Mouse (Mus musculus) liver, embryonic 14.5 days (tissue): ENCODE data around the gene Cckbr. TPM values are rescaled to one million over a fixed set of nuclear protein-coding genes. Genes with fewer than 3 reads are reported as not detected.

Experiments
- ATAC-seq: fragments of 200-750 bp; cut with Nextera tagmentation; 2 replicates; pipeline ENCODE4 v1.8.0; 2017; ENCODE audit warnings: moderate number of reproducible peaks, mild to moderate bottlenecking, moderate library complexity; ENCODE audit not compliant: insufficient read depth
- DNase-seq, 3 experiments: peaks; one replicate each; pipeline ENCODE4 v3.0.0-alpha.2; 2012 to 2013; ENCODE audit warnings: low read depth in 3 of 3, low spot score in 3 of 3
- H3K27ac ChIP-seq: fragments of 300-500 bp; sonication (generic); 2 replicates; pipeline ENCODE4 v1.5.1; 2014; ENCODE audit warnings: moderate library complexity, mild to moderate bottlenecking, control low read depth, inconsistent platforms
- H3K27me3 ChIP-seq: fragments of 300-500 bp; sonication (generic); 2 replicates; pipeline ENCODE4 v1.6.1; 2014; ENCODE audit warnings: mild to moderate bottlenecking, low read length, moderate library complexity; ENCODE audit not compliant: control insufficient read depth, insufficient read depth
- H3K36me3 ChIP-seq: fragments of 300-500 bp; sonication (generic); replicated peaks from 2 replicates; pipeline ENCODE4 v1.6.1; 2014; ENCODE audit warnings: low read depth; ENCODE audit not compliant: control insufficient read depth, insufficient read depth
- H3K4me1 ChIP-seq, 2 experiments: fragments of 200-500 bp in 1 of 2; fragments of 300-500 bp in 1 of 2; sonication (generic) in 1 of 2; replicated peaks; 2 replicates each; pipeline ENCODE4 v1.6.1; 2012 to 2014; ENCODE audit warnings: antibody characterized with exemption in 1 of 2, inconsistent platforms in 1 of 2, low read length in 1 of 2; ENCODE audit not compliant: control insufficient read depth in 2 of 2, insufficient read depth in 2 of 2
- H3K4me2 ChIP-seq: fragments of 300-500 bp; sonication (generic); 2 replicates; pipeline ENCODE4 v1.6.1; 2014; ENCODE audit warnings: low read depth, mild to moderate bottlenecking, control low read depth, moderate library complexity
- H3K4me3 ChIP-seq, 2 experiments: fragments of 200-500 bp in 1 of 2; fragments of 300-500 bp in 1 of 2; sonication (generic) in 1 of 2; 2 replicates each; pipeline ENCODE4 v1.5.1; 2012 to 2014; ENCODE audit warnings: low read depth in 2 of 2, low read length in 2 of 2, mild to moderate bottlenecking in 2 of 2, control low read depth in 1 of 2, inconsistent platforms in 1 of 2, moderate library complexity in 1 of 2; ENCODE audit not compliant: insufficient read depth in 1 of 2
- H3K9ac ChIP-seq: fragments of 300-500 bp; sonication (generic); replicated peaks from 2 replicates; pipeline ENCODE4 v1.6.1; 2014; ENCODE audit warnings: mild to moderate bottlenecking, control low read depth, moderate library complexity
- H3K9me3 ChIP-seq: fragments of 300-500 bp; sonication (generic); 2 replicates; pipeline ENCODE4 v1.6.1; 2016; ENCODE audit warnings: low read length, mixed read lengths; ENCODE audit not compliant: control insufficient read depth
- CTCF ChIP-seq: IDR thresholded peaks from 2 replicates; pipeline ENCODE4 v1.5.1; 2016; ENCODE audit warnings: antibody characterized with exemption, low read depth, control low read depth
- EP300 ChIP-seq: IDR thresholded peaks from 2 replicates; pipeline ENCODE4 v1.6.1; 2016; ENCODE audit warnings: antibody characterized with exemption, low read depth
- WGBS: fragments of 180-500 bp; shearing (Covaris S2); extraction: QIAGEN DNeasy Blood & Tissue Kit; methylation state at CpG from one replicate; pipeline ENCODE4 v1.1.7; 2014; ENCODE audit not compliant: insufficient replicate concordance; 5-methylcytosine and 5-hydroxymethylcytosine counted together
- polyA plus RNA-seq, 2 experiments: library from polyadenylated mRNA; depleted of rRNA in 1 of 2; stranded (reverse) in 1 of 2; unstranded in 1 of 2; fragments of >200 nt; fragmentation: Nextera tagmentation in 1 of 2; extraction: Ambion mirVana in 1 of 2; gene quantifications; 2 replicates each; pipeline versions ENCODE4 v1.2.1 to v1.2.3; 2012 to 2014

Cckbr gene
- polyA plus RNA-seq, 2 experiments: not detected

DNA sequence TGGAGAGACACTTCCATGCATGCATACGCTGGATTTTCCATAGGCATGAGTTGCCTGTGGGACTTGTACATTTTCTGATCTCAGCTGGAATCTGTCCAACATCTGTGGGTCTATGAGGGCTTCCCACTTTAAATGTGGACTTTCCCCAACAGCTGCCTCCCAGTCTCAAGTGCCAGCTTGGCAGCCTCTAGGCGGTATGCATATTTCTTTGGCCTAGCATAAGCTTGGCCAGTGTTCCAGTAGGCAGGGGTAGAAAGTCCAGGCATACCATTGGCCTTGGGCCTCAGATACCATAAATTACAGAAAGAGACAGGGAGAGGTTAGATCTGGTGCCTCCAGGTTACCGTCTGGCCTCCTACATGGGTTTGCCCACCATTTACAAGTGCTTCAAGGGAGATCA lies 72.3 kb downstream of the Cckbr start:
- no peak overlapping the region for H3K4me2 ChIP-seq
- no peaks in the 10 kb centered on the region for H3K27me3 ChIP-seq
- no peak for ATAC-seq
- H3K9ac ChIP-seq: no peak overlapping the region
- no peaks in the 10 kb centered on the region for H3K9me3 ChIP-seq
- no peak overlapping the region for H3K4me3 ChIP-seq
- TF ChIP-seq EP300 (no peak), CTCF (no peak)
- no peak overlapping the region for H3K27ac ChIP-seq
- no peaks in the 10 kb centered on the region for H3K4me1 ChIP-seq
- no peak for DNase-seq
- no peaks in the 10 kb centered on the region for H3K36me3 ChIP-seq
- WGBS: 68% methylated on average over 3 of the region's 3 CpGs

DNA sequence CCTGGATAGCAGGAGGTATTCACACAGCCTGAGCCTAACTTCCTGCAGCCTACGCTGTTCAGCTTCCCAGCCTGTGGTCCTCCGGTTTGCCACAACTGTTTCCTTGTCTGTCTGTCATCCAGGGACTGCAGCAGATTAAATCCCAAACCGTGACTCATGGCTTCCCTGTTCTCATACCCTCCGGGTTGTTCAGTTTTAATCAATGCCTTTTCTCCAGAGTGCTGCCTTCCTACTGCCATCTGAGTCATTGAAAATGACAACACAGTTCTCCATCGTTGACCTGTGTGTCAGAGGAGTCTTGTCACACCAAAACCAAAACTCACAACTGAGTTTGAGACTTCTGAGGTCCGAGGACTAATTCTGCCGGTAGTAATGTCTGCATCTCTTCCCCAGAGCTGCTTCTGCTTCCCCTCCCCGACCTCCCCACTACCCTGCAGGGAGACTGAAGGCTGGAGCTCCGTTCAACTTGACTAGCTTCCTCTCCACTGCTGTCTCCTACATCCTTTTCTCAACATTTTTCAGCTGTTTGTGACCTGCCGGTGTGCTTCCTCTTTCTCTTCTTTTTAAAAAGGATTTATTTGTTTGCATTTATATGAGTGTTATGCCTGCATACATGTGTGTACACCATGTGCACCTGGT lies 73.4 kb downstream of the Cckbr start:
- H3K4me2 ChIP-seq: no peak overlapping the region
- no peak for DNase-seq

DNA sequence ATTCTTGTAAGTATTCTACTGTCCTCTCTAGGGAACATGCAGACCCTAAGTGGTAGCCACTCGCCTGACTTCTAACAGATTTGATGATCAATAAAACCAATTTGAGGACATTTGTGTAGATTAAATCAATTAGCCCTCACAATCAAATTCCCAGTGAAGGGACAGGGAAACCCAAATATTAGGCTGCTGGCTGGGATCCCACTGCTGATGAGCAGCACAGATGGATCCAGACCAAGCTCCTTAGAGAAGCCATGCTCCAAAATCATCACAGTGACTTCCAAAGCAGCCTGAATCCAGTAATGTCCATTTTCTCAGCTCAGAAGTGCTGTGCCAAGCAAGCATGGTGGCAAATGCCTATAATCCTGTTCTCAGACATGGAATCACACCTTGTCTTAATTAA lies 74.1 kb downstream of the Cckbr start:
- H3K27ac ChIP-seq: no peak overlapping the region
- H3K4me2 ChIP-seq: no peak overlapping the region
- ATAC-seq (no peak), DNase-seq (no peak)
- H3K9me3 ChIP-seq: no peaks in the 10 kb centered on the region
- H3K36me3 ChIP-seq: no peaks in the 10 kb centered on the region
- no peaks in the 10 kb centered on the region for H3K27me3 ChIP-seq
- TF ChIP-seq EP300 (no peak), CTCF (no peak)
- 43% methylated on average over 1 of the region's 1 CpGs for WGBS
- no peaks in the 10 kb centered on the region for H3K4me1 ChIP-seq
- H3K9ac ChIP-seq: no peak overlapping the region
- no peak overlapping the region for H3K4me3 ChIP-seq

More for the DNA sequence above, 73.4 kb downstream of the Cckbr start:
- 14% methylated on average over 10 of the region's 10 CpGs for WGBS
- Histone ChIP-seq H3K4me1 (no peaks in the 10 kb centered on the region), H3K27ac (no peak overlapping the region), H3K4me3 (no peak overlapping the region), H3K9me3 (no peaks in the 10 kb centered on the region), H3K9ac (no peak overlapping the region), H3K36me3 (no peaks in the 10 kb centered on the region), H3K27me3 (no peaks in the 10 kb centered on the region)
- no peak for ATAC-seq
- TF ChIP-seq EP300: no peak
- no peak for TF ChIP-seq CTCF

DNA sequence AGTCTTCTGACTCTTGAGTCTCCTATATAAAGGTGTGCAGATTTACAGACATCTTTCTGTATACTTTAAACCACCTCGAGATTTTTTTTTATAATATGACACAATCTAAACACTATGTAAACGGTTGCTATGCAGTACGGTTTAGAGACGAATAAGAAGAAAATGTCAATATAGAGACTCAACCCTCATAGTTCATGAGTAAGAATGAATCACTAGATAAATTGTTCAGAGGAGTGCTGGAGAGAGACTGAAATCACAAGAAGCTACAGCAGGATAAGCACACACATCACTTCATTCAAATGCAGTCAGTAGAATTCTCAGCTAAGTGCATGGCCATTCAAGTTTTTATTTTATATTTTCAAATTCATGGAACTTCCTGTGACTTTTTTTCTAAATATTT lies 76.5 kb downstream of the Cckbr start:
- Histone ChIP-seq H3K27ac (no peak overlapping the region), H3K9ac (no peak overlapping the region), H3K4me3 (no peak overlapping the region), H3K36me3 (no peaks in the 10 kb centered on the region), H3K9me3 (no peaks in the 10 kb centered on the region), H3K4me2 (no peak overlapping the region), H3K4me1 (no peaks in the 10 kb centered on the region), H3K27me3 (no peaks in the 10 kb centered on the region)
- no peak for ATAC-seq
- DNase-seq: no peak
- TF ChIP-seq EP300 (no peak), CTCF (no peak)
- WGBS: 59% methylated on average over 4 of the region's 4 CpGs

DNA sequence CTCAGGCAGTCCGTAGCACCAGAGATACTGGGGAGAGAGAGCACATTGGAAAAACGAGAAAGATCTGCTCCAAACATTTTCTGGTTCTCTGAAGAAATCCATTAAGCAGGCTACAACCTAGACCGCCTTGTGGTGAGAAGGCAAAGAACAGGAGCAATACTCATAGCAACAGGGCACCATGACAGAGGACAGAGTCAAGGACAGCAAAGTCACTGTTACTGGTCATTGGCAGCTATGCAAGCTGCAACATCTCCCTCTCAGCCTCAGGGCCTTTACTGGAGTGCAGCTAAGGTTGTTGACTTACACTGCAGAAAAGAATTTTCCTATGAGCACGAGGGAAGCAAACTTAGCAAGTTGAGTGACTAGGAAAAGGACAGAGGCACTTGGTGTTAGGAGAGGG lies 81.7 kb downstream of the Cckbr start:
- no peak for DNase-seq
- H3K9me3 ChIP-seq: no peaks in the 10 kb centered on the region
- no peaks in the 10 kb centered on the region for H3K27me3 ChIP-seq
- WGBS: 48% methylated on average over 4 of the region's 4 CpGs
- H3K27ac ChIP-seq: no peak overlapping the region
- no peak overlapping the region for H3K4me2 ChIP-seq
- H3K4me3 ChIP-seq: no peak overlapping the region
- H3K9ac ChIP-seq: no peak overlapping the region
- TF ChIP-seq CTCF (no peak), EP300 (no peak)
- no peak for ATAC-seq
- no peaks in the 10 kb centered on the region for H3K36me3 ChIP-seq
- H3K4me1 ChIP-seq: no peaks in the 10 kb centered on the region
